Mouse (Mus musculus): Measurements from ENCODE around the gene Atp2a2.

GRCm38 (mm10) chr5:122529316-122529715 lies 27.3 kb upstream of the Atp2a2 start:
- no peak for TF ChIP-seq CTCF (IDR thresholded peaks at IDR 0.05; ENCODE audit: extremely low read depth, insufficient read depth, insufficient read length, insufficient replicate concordance)
- no peak for TF ChIP-seq POLR2A (IDR thresholded peaks at IDR 0.05; ENCODE audit: low read depth, low read length)

All from spleen, adult 2 months (tissue).